Mouse (Mus musculus) gastrocnemius, adult 2 months (tissue): ENCODE data around the gene Gm960. TPM values are rescaled to one million over a fixed set of nuclear protein-coding genes. Genes with fewer than 3 reads are reported as not detected.

Experiments used
- DNase-seq: peaks from one replicate; pipeline ENCODE4 v3.0.0; 2022
- H3K27ac ChIP-seq: fragments of 200-600 bp; 2 replicates; pipeline ENCODE4 v1.8.1; 2022; ENCODE audit warnings: mild to moderate bottlenecking
- H3K4me3 ChIP-seq: fragments of 200-600 bp; 2 replicates; pipeline ENCODE4 v1.8.1; 2022; ENCODE audit warnings: mild to moderate bottlenecking, moderate library complexity
- CTCF ChIP-seq: fragments of 200-600 bp; IDR thresholded peaks from 2 replicates; pipeline ENCODE4 v1.8.1; 2022; ENCODE audit warnings: antibody characterized with exemption, mild to moderate bottlenecking, moderate library complexity
- intact Hi-C: fragments of 180-260 bp; cut with DNase I; formaldehyde crosslinking; loops from one replicate; pipeline ENCODE4 v1.15.1; 2025
- total RNA-seq, 2 experiments: library from RNA; stranded (reverse); gene quantifications; 2 replicates each; pipeline ENCODE4 v1.2.3; 2021

Gene Gm960
- total RNA-seq, 2 experiments from 2014 or later: 0.11 TPM; not detected in 1

GRCm38 (mm10) chr19:4615151-4616093 lies 83.0 kb downstream of the Gm960 start, which contains the start of gene Lrfn4:
Lrfn4 (minus strand) TSS chr19:4615667.
- intact Hi-C loops: no loop called here

GRCm38 (mm10) chr19:4614305-4615150 lies 83.9 kb downstream of the Gm960 start:
- TF ChIP-seq CTCF: no peak
- Histone ChIP-seq H3K27ac (peak overlapping the region; percentile 83), H3K4me3 (peak overlapping the region; percentile 88)
- no peak for DNase-seq
- intact Hi-C loops: loop anchor here (5.0 kb wide), 2 partner anchors 102 to 117 kb away; partner anchors contain the start of genes 2010003K11Rik and Pcx

More at GRCm38 (mm10) chr19:4615151-4616093, 83.0 kb downstream of the Gm960 start, which contains the start of gene Lrfn4:
- Histone ChIP-seq H3K27ac (peak within 1 kb of the TSS; percentile 83), H3K4me3 (peak within 1 kb of the TSS; percentile 88)
- peak; percentile 89 for DNase-seq
- peak; percentile 30 for TF ChIP-seq CTCF

GRCm38 (mm10) chr19:4613464-4614304 lies 84.8 kb downstream of the Gm960 start:
- TF ChIP-seq CTCF: no peak
- no peak for DNase-seq
- Histone ChIP-seq H3K4me3 (no peak overlapping the region), H3K27ac (no peak overlapping the region)
- intact Hi-C loops: loop anchor here (5.0 kb wide), 2 partner anchors 101 to 116 kb away; partner anchors contain the start of genes 2010003K11Rik and Pcx

- TF ChIP-seq CTCF: no peak
- DNase-seq: no peak
- intact Hi-C loops: loop anchor here (5.0 kb wide), 2 partner anchors 100 to 115 kb away; partner anchors contain the start of genes 2010003K11Rik and Pcx
- no peak overlapping the region for H3K27ac ChIP-seq
- no peak overlapping the region for H3K4me3 ChIP-seq
These were observed 86.1 kb downstream of the Gm960 start for GRCm38 (mm10) chr19:4612181-4612961.

- Histone ChIP-seq H3K27ac (peak overlapping the region; percentile 83), H3K4me3 (no peak overlapping the region)
- intact Hi-C loops: loop anchor here (5.0 kb wide), 2 partner anchors 98 to 113 kb away; partner anchors contain the start of genes 2010003K11Rik and Pcx
- DNase-seq: peak; percentile 81
- no peak for TF ChIP-seq CTCF
These were observed 88.4 kb downstream of the Gm960 start for GRCm38 (mm10) chr19:4610109-4610508.

GRCm38 (mm10) chr19:4608511-4608910 lies 90.0 kb downstream of the Gm960 start:
- H3K4me3 ChIP-seq: no peak overlapping the region
- intact Hi-C loops: no loop called here
- DNase-seq: no peak
- peak overlapping the region; percentile 40; the same call in 1 of the 2 replicates for H3K27ac ChIP-seq
- TF ChIP-seq CTCF: no peak

- no peak overlapping the region for H3K4me3 ChIP-seq
- intact Hi-C loops: no loop called here
- no peak for DNase-seq
- H3K27ac ChIP-seq: no peak overlapping the region
- no peak for TF ChIP-seq CTCF
These were observed 91.1 kb downstream of the Gm960 start for GRCm38 (mm10) chr19:4607406-4607805.

- intact Hi-C loops: no loop called here
- no peak for DNase-seq
- Histone ChIP-seq H3K27ac (no peak overlapping the region), H3K4me3 (no peak overlapping the region)
- no peak for TF ChIP-seq CTCF
These were observed 92.8 kb downstream of the Gm960 start for GRCm38 (mm10) chr19:4605654-4606053.

- TF ChIP-seq CTCF: peak; percentile 53
- intact Hi-C loops: no loop called here
- DNase-seq: peak; percentile 55
- H3K27ac ChIP-seq: peak overlapping the region; percentile 64
- H3K4me3 ChIP-seq: no peak overlapping the region
These were observed 94.4 kb downstream of the Gm960 start for GRCm38 (mm10) chr19:4603801-4604723.

GRCm38 (mm10) chr19:4602459-4602858 lies 96.0 kb downstream of the Gm960 start:
- Histone ChIP-seq H3K4me3 (no peak overlapping the region), H3K27ac (no peak overlapping the region)
- TF ChIP-seq CTCF: no peak
- intact Hi-C loops: no loop called here
- no peak for DNase-seq
